Mouse (Mus musculus) midbrain, postnatal 0 days (tissue): ENCODE measurements around the gene Irx4. TPM values are rescaled to one million over a fixed set of nuclear protein-coding genes. Genes with fewer than 3 reads are reported as not detected.
A peak's percentile ranks its signal among the peaks of the same experiment; 100 is the strongest.

Experiments used
- ATAC-seq: fragments of 200-750 bp; cut with Nextera tagmentation; 2 replicates; pipeline ENCODE4 v1.8.0; 2017; ENCODE audit warnings: moderate number of reproducible peaks, mild to moderate bottlenecking, moderate TSS enrichment, moderate library complexity; ENCODE audit not compliant: low FRiP score
- DNase-seq: peaks from one replicate; pipeline ENCODE4 v3.0.0-alpha.2; 2015; ENCODE audit warnings: low spot score
- H3K27ac ChIP-seq: fragments of 300-500 bp; sonication (generic); 2 replicates; pipeline ENCODE4 v1.5.1; 2014; ENCODE audit warnings: low read depth, mild to moderate bottlenecking, low read length, mixed read lengths
- H3K27me3 ChIP-seq: fragments of 300-500 bp; sonication (generic); 2 replicates; pipeline ENCODE4 v1.6.1; 2014; ENCODE audit warnings: low read length, control low read depth, mixed read lengths; ENCODE audit not compliant: insufficient read depth
- H3K36me3 ChIP-seq: fragments of 300-500 bp; sonication (generic); 2 replicates; pipeline ENCODE4 v1.6.1; 2014; ENCODE audit warnings: low read length, control low read depth, mixed read lengths; ENCODE audit not compliant: insufficient read depth
- H3K4me1 ChIP-seq: fragments of 300-500 bp; sonication (generic); 2 replicates; pipeline ENCODE4 v1.6.1; 2014; ENCODE audit warnings: mild to moderate bottlenecking, control low read depth, antibody characterized with exemption, low read length, mixed read lengths; ENCODE audit not compliant: insufficient read depth
- H3K4me2 ChIP-seq: fragments of 300-500 bp; sonication (generic); 2 replicates; pipeline ENCODE4 v1.6.1; 2014; ENCODE audit warnings: low read depth, mild to moderate bottlenecking, low read length, mixed read lengths; ENCODE audit not compliant: poor library complexity, severe bottlenecking
- H3K4me3 ChIP-seq: fragments of 300-500 bp; sonication (generic); 2 replicates; pipeline ENCODE4 v1.5.1; 2014; ENCODE audit warnings: low read depth, mild to moderate bottlenecking, low read length, moderate library complexity
- H3K9ac ChIP-seq: fragments of 300-500 bp; sonication (generic); replicated peaks from 2 replicates; pipeline ENCODE4 v1.6.1; 2014; ENCODE audit warnings: mild to moderate bottlenecking, low read length, moderate library complexity, mixed read lengths; ENCODE audit not compliant: poor library complexity, severe bottlenecking
- H3K9me3 ChIP-seq: fragments of 300-500 bp; sonication (generic); 2 replicates; pipeline ENCODE4 v1.6.1; 2016; ENCODE audit warnings: low read length, control low read depth
- CTCF ChIP-seq: IDR thresholded peaks from 2 replicates; pipeline ENCODE4 v1.5.1; 2016; ENCODE audit warnings: antibody characterized with exemption, mild to moderate bottlenecking
- WGBS: fragments of 180-500 bp; shearing (Covaris S2); extraction: QIAGEN DNeasy Blood & Tissue Kit; methylation state at CpG from one replicate; pipeline ENCODE4 v1.1.7; 2014; 5-methylcytosine and 5-hydroxymethylcytosine counted together
- polyA plus RNA-seq: library from polyadenylated mRNA; unstranded; fragments of >200 nt; fragmentation: Nextera tagmentation; extraction: Ambion mirVana; gene quantifications from 2 replicates; pipeline ENCODE4 v1.2.1, GENCODE M21; 2015
- total RNA-seq: library from RNA; depleted of rRNA; stranded (reverse); fragments of >200 nt; gene quantifications from 2 replicates; pipeline ENCODE4 v1.2.3, GENCODE M21; 2014

The Irx4 gene
- total and polyA plus RNA-seq, 2 experiments from 2014 or later, result 0.63 to 2.8 TPM

GRCm38 (mm10) chr13:73251222-73251621 lies 9.1 kb upstream of the Irx4 start:
- 47% methylated on average over 7 of the region's 7 CpGs for WGBS
- Histone ChIP-seq H3K9me3 (no peaks in the 10 kb centered on the region), H3K4me1 (no peaks in the 10 kb centered on the region), H3K9ac (no peak overlapping the region), H3K36me3 (no peaks in the 10 kb centered on the region), H3K27me3 (0 out of 2 replicates have a peak, but pooled peaks cover 5% of the 10 kb centered on the region), H3K4me3 (no peak overlapping the region), H3K4me2 (no peak overlapping the region), H3K27ac (no peak overlapping the region)
- DNase-seq, result no peak
- no peak for ATAC-seq
- 0 out of 2 replicates have a peak, but pooled peaks have one; percentile 3 for TF ChIP-seq CTCF

GRCm38 (mm10) chr13:73252022-73252421 lies 8.3 kb upstream of the Irx4 start:
- Histone ChIP-seq H3K27ac (no peak overlapping the region), H3K27me3 (peaks cover 6% of the 10 kb centered on the region; the same call in 1 of the 2 replicates), H3K36me3 (no peaks in the 10 kb centered on the region), H3K9ac (no peak overlapping the region), H3K4me1 (no peaks in the 10 kb centered on the region), H3K9me3 (no peaks in the 10 kb centered on the region), H3K4me3 (no peak overlapping the region), H3K4me2 (no peak overlapping the region)
- TF ChIP-seq CTCF, result peak; percentile 38
- ATAC-seq (no peak), DNase-seq (no peak)
- 68% methylated on average over 5 of the region's 5 CpGs for WGBS

- DNase-seq (no peak), ATAC-seq (no peak)
- H3K9ac ChIP-seq, result no peak overlapping the region
- no peaks in the 10 kb centered on the region for H3K9me3 ChIP-seq
- no peaks in the 10 kb centered on the region for H3K36me3 ChIP-seq
- WGBS, result 55% methylated on average over 4 of the region's 4 CpGs
- H3K27ac ChIP-seq, result no peak overlapping the region
- H3K27me3 ChIP-seq, result peaks cover 61% of the 10 kb centered on the region
- H3K4me2 ChIP-seq, result no peak overlapping the region
- TF ChIP-seq CTCF, result no peak
- peaks cover 4% of the 10 kb centered on the region; the same call in 1 of the 2 replicates for H3K4me1 ChIP-seq
- H3K4me3 ChIP-seq, result no peak overlapping the region
Observed at GRCm38 (mm10) chr13:73258415-73258814, 1.9 kb upstream of the Irx4 start.

- Histone ChIP-seq H3K9ac (no peak overlapping the region), H3K27ac (no peak overlapping the region), H3K9me3 (no peaks in the 10 kb centered on the region), H3K4me1 (peaks cover 4% of the 10 kb centered on the region; the same call in 1 of the 2 replicates), H3K4me3 (peak overlapping the region; percentile 48), H3K36me3 (no peaks in the 10 kb centered on the region), H3K27me3 (peaks cover 66% of the 10 kb centered on the region), H3K4me2 (peak overlapping the region; percentile 94)
- 19% methylated on average over 10 of the region's 10 CpGs for WGBS
- ATAC-seq (0 out of 2 replicates have a peak, but pooled peaks have one; percentile 12), DNase-seq (no peak)
- no peak for TF ChIP-seq CTCF
Observed at GRCm38 (mm10) chr13:73259577-73260353, 514 bp upstream of the Irx4 start.

- DNase-seq (no peak), ATAC-seq (no peak)
- WGBS, result 6% methylated on average over 25 of the region's 25 CpGs
- Histone ChIP-seq H3K9me3 (no peaks in the 10 kb centered on the region), H3K27me3 (peaks cover 75% of the 10 kb centered on the region), H3K4me2 (peak overlapping the region; percentile 94), H3K27ac (no peak overlapping the region), H3K36me3 (no peaks in the 10 kb centered on the region), H3K9ac (no peak overlapping the region), H3K4me1 (peaks cover 8% of the 10 kb centered on the region; the same call in 1 of the 2 replicates), H3K4me3 (peak overlapping the region; percentile 48)
- no peak for TF ChIP-seq CTCF
Observed at GRCm38 (mm10) chr13:73261036-73261730, 904 bp downstream of the Irx4 start.

GRCm38 (mm10) chr13:73261881-73262280 lies 1.6 kb downstream of the Irx4 start:
- Histone ChIP-seq H3K4me2 (no peak overlapping the region), H3K27ac (no peak overlapping the region)

More at GRCm38 (mm10) chr13:73261881-73262280, 1.6 kb downstream of the Irx4 start:
- Histone ChIP-seq H3K4me1 (peaks cover 8% of the 10 kb centered on the region; the same call in 1 of the 2 replicates), H3K36me3 (no peaks in the 10 kb centered on the region), H3K27me3 (peaks cover 82% of the 10 kb centered on the region), H3K9ac (no peak overlapping the region), H3K9me3 (no peaks in the 10 kb centered on the region), H3K4me3 (no peak overlapping the region)
- ATAC-seq (no peak), DNase-seq (no peak)
- WGBS, result 14% methylated on average over 2 of the region's 2 CpGs
- TF ChIP-seq CTCF, result no peak
